Mouse (Mus musculus): ENCODE data around the gene Tfb2m.

Tfb2m gene

DNA sequence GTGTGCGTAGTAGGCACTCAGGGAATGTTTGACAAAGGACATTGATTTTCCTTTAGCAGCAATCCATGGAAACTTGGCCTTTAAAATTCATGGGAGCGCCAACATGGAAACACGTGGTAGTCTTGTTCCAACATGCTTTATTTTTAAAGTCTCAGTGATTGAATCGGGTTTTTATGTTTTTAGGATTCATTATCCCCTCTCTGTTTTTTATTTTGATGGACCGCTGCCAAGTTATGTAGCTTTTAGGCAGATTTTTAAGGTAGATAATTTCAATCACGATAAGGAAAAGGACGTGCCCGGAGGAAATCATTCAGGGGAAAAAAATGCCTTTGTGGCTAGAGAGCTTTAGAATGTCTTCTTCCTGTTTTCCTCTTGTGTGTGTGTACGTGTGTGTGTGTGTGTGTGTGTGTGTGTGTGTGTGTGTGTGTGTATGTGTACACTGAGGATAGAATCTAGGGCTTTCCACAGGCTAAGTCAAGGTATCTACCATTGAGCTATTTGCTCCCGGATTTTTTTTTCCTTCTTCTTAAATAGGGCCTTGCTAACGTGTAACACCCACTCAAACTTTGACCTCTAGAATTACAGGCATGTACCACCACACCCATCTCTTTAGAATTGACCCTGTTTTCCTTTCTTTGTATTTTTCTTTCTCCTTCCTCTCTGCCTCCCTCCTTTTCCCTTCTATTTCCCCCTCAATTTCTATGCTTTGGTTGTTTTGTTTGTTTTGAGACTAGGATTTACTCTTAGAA, 13.6 kb upstream of the Tfb2m start:
- DNase-seq (ENCODE audit: low spot score in 2 of 2), result no peak

DNA sequence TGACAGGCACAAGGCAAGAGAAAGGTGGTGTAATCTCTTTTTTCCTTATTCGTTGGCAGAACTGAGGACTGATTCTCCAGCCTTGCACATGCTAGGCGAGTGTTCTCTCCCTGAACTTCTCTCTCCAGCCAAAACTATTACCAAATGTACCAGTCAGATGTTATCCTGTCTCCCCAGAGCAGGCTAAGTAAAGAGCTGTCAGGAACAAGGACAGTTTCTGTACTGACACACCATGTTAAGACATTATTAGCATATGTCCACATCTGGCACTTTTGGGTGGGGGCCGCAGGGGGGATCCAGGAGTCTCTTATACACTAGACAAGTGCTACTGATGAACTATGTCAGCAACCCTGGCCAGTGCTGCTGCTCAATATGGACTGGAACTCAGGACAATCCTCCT, 10.9 kb upstream of the Tfb2m start:
- no peak for DNase-seq (ENCODE audit: low spot score in 2 of 2)

- DNase-seq (ENCODE audit: low spot score in 2 of 2), result no peak
These were observed 7.9 kb upstream of the Tfb2m start for GRCm38 (mm10) chr1:179553949-179554347.

- DNase-seq (ENCODE audit: low spot score in 2 of 2), result no peak
These were observed 7.3 kb upstream of the Tfb2m start for GRCm38 (mm10) chr1:179553197-179553948.

DNA sequence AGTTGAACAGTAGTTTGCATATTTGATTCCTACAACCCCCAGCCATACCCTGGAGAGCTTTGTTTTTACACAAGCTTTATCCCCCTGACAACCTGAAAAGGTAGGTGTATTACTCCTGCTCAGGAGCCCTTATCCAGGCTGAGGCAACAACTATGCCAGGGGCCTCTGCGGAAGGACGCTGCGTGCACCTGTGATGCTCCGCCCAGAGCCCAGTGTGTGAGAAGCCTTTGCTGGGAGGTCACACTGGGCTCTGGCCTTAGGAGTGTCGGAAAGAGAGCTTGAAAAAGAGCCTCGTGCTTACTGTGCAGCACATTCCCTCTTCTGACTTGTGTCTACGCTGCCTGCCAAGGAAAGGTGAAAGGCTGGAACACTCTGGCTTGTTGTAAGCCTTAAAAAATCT, 6.7 kb upstream of the Tfb2m start:
- DNase-seq (ENCODE audit: low spot score in 2 of 2), result no peak

GRCm38 (mm10) chr1:179551921-179552320, 5.9 kb upstream of the Tfb2m start:
- DNase-seq (ENCODE audit: low spot score in 2 of 2), result no peak

DNA sequence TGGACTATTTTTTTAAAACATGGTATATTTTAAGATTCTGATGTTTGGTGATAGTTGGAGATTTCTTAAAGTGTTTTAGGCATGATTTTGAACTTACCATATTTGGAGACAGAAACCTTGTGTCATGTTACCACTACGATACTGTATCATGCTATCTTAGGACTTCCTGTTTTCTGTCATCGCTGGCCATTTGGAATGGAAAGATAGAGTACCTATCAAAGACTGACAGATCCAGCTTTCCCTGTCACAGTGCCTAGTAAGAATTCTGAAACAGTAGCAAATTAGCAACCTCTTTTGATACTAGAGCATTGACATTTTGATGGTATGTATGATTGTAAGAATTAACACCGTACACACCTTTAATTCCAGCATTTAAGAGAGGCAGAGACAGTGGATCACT, 5.3 kb upstream of the Tfb2m start:
- DNase-seq (ENCODE audit: low spot score in 2 of 2), result no peak

DNA sequence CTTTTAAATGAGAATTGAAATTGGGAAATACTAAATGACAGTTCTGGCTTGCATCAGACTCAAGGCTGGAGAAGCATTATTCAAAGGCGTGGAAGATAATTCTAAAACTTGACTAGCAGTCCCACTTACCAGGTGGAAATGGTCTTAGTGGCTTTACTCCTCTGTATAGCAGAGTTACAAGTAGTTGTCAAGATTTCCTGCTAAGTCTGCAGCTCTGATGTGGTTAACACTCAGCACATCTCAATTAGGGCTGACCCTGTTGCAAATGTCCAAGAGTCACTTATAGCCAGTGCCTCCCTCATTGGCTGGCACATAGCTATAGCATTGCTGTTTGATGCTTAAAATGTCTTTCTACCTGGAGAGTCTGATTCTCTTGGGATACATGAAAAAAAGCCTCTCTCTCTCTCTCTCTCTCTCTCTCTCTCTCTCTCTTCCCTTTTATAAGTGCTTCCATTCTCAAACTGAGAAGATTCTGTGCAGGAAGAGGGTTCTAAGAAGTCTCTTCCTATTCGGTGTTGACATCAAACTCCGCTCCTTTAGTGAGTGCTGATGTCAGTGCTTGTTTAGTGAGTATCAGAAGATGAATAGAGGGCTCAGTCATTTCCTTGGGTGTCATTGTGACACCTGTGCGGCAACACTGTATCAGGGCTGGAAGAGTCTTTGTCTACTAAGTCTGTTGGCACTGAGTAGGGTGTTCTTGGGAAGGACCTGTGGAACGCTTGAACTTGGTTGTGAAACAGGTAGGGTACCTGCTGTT, 3.1 kb upstream of the Tfb2m start:
- no peak for DNase-seq (ENCODE audit: low spot score in 2 of 2)

DNA sequence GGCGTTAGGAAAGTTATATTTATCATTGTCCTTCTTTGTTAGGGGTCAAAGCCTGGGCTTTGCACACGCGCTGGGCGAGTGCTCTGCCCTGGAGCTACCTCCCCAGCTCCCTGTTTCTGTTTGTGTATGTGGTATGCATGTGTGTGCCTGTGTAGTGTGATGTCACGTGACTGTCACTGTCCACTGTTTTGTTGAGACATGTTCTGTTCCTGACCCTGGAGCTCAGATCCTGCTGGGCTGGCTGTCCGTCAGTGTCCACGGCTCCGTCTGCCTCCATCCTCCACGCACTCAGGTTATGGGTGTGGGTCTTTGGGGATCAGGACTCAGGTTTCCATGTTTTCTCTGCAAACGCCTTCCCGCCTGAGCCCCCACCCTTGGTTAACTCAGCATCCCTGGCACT, 2.2 kb upstream of the Tfb2m start:
- DNase-seq (ENCODE audit: low spot score in 2 of 2), result no peak

DNA sequence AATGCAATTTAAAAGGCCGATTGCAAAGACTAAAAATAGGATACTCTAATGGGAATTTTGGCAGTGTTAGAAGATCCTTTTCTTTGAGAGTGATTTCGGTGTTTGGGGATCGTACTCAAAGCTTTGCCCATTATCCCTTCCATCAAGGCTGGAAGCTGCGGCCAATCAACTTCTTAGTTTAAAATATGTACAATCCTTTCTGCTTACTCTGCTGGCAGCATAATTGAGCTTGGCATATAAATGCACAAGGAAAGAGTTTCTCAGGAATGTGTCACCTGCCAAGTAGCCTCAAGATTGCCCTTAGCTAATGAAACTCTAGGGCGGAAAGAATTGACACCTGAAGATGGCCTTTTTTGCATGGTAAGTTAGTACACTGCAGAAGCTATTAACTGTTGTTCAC, 1.1 kb upstream of the Tfb2m start:
- DNase-seq (ENCODE audit: low spot score in 2 of 2), result no peak

DNA sequence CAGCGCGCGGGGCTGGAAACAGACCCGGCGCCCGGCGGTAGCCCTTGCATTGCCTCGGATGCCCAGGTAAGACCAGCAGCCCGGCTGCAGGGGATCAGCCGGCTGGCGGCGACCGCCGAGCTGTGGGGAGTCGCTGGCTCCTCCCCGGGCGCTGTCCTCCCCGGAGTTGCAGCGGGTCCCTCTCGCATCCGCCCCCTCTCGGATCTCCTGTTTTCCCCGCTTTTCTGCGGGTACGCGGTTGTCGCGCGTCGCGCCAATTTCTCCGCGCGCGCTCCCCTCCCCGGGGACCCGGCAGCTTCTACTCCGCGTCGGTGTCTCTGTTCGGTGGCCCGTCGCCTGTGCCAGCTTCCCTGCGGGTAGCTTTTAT, 467 bp upstream of the Tfb2m start:
- no peak for DNase-seq (ENCODE audit: low spot score in 2 of 2)

GRCm38 (mm10) chr1:179541502-179541901, 4.6 kb downstream of the Tfb2m start:
- no peak for DNase-seq (ENCODE audit: low spot score in 2 of 2)

DNA sequence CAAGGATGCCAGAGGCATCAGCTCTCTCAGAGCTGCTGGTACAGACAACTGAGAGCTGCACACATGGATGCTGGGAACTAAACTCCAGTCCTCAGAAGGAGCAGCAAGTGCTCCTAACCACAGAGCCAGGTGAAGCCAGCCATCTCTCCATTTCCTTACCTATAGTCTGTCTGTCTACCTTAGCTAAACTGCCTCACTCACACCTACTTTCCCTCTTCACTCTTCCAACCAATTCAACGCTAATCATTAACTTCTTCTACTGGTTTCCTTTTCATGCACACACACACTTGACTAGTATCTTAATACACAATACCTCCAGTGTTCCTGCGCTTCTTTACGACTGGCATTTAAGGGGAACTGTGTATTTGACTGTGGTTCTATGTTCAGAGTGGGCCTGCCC, 6.2 kb downstream of the Tfb2m start:
- DNase-seq (ENCODE audit: low spot score in 2 of 2), result no peak

DNA sequence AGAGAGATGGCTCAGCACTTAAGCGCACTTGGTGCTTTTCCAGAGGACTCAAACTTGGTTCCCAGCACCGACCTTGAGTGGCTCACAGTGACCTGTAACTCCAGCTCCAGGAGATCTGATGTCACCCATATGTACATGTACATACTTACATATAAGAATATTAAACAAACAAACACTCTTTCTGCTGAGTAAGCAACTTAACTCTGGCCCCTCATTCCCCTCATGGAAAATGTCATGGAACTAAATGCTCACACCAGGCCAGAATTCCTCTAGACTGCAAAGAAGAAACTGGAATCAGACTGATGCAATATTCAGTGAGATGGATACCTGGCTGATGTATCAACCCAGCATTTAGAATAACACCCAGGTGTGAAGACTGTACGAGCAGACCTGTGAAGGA, 7.0 kb downstream of the Tfb2m start:
- DNase-seq (ENCODE audit: low spot score in 2 of 2), result no peak

GRCm38 (mm10) chr1:179519901-179520300, 26.2 kb downstream of the Tfb2m start:
- no peak for DNase-seq (ENCODE audit: low spot score in 2 of 2)

GRCm38 (mm10) chr1:179517713-179518465, 28.2 kb downstream of the Tfb2m start, which contains the start of gene Smyd3:
TSS of gene Smyd3 (minus strand) at chr1:179518041.
- DNase-seq (ENCODE audit: low spot score in 2 of 2), result peak; percentile 69 to 83

DNA sequence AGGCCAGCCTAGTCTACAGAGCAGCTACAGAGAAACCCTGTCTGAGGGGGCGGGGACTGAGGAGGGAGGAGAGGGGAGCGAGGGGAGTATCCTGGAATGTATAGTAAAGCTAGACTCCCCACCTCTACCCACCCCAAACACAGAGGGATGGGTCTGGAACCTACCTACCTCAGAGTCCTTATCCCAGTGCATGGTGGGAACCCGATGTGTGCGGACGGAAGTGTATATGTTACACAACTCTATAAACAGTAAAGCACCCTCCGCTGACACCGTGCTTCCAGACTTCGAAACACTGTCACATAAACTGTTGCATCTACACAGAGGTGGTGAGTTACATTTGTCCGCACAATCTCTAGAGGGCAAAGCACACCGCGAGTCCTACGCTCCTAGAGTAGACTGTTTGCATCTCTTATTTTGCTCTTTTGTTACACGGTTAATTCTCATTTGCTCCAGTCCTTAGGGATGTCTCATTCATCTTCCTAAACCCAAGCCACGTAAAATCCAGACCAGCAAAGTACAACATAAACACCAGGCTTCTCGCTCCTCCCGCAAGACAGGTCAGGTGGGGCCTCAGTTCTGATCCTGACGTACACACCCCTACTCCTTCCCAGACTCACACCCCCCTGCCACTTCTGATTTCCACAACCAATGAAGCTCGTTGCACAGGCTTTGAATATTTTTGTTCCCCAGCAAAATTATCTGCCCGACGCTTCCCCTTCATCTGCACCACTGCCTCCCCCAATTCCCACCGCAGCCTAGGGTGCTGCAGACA, 28.9 kb downstream of the Tfb2m start:
- DNase-seq (ENCODE audit: low spot score in 2 of 2), result no peak

DNA sequence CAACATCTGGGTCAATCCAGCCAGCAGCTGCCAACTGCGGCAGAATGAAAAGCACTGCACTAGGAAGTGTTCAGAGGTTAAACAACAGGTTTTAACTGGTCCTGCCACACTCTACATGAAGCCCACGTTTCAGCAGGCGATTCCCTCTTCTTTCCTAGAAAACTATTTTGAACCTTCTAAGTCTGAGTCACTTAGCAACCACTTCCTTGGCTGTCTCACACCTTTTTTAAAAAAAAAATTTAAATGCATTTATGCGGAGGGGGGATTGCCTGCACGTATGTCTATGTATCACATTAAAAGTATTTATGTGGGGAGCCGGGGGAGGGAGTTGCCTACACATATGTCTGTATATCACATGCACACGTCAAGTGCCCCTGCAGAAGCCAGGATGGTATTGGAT, 34.2 kb downstream of the Tfb2m start:
- DNase-seq (ENCODE audit: low spot score in 2 of 2), result no peak

DNA sequence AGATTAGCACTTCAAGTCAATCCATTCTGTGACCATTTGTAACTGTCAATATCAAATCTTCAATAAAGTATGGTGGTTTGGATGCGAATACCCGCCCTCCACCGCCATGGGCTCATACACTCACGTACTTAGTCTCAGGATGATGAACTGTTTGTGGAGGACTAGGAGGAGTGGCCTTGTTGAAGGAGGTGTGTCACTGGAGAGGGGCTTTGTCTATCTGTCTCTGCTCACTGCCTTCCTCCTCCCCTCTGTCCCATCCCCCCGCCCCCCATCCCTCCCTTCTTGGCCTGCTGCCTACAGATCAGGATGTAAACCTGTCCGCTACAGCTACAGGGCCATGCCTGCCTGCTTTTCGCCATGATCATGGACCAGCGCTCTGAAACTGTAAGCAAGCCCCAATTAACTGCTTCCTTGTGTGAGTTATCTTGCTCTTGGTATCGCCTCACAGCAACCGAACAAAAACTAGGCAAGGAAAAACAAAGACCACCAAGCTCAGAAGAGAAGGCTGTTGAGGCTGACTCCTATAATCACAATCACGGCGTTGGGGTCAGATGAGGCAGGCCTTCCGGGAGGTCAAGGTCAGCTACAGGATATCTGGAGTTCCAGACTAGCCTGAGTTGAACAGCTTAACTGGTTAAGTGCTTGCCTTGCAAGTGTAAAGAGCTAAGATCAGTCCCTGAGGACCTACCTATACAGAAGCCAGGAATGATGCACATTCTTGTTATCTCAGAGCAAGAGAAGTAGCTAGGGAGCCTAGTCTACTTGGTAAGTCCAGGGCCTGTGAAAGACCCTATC, 35.3 kb downstream of the Tfb2m start:
- no peak for DNase-seq (ENCODE audit: low spot score in 2 of 2)

All from urinary bladder, postnatal 36 days (tissue).